Mouse (Mus musculus): Measurements from ENCODE around the gene Tas2r126. TPM values are rescaled to one million over a fixed set of nuclear protein-coding genes. Genes with fewer than 3 reads are reported as not detected.
"Not testable (repeated sequence)": the region's sequence is repeated elsewhere in the genome, so short reads cannot be mapped to it uniquely, and the experiment has no call there.

Gene Tas2r126
- 0.47 and 0.59 TPM in 2 replicates for total RNA-seq (2015)
- total RNA-seq (2017) = not detected in 2 replicates

DNA sequence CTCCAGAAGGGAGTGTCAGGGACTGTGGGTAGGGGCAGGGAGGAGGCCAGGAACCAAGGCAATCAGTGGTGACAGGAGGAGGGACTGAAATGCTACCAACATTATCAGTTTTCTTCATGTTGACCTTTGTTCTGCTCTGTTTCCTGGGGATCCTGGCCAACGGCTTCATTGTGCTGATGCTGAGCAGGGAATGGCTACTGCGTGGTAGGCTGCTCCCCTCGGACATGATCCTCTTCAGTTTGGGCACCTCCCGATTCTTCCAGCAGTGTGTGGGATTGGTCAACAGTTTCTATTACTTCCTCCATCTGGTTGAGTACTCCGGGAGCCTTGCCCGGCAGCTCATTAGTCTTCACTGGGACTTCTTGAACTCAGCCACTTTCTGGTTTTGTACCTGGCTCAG is at the start of gene Tas2r126:
Gene Tas2r126 (plus strand): TSS at position 90 of the 400 bp plus-strand sequence.
- ATAC-seq (ENCODE audit: poor library complexity, severe bottlenecking) = no peak

DNA sequence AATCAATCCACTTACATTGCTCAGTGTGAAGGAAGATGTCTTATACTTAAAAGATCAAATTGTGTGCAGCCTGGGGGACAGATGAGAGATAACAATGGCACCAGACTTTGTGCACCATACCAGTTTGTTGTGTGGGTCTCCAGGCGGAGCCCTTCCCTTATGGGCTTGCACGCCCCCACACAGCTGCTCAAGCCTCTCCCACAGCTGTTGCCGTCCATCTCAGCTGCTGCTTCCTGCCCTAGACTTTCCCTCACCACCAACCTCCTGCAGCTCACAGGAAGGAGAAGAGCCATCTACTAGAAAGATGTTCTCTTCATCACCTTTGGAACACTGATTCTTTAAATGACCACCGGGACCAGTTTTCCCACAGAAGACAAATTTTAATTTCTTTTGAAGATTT is 48.7 kb upstream of the Tas2r126 start:
- ATAC-seq (ENCODE audit: poor library complexity, severe bottlenecking) = no peak

DNA sequence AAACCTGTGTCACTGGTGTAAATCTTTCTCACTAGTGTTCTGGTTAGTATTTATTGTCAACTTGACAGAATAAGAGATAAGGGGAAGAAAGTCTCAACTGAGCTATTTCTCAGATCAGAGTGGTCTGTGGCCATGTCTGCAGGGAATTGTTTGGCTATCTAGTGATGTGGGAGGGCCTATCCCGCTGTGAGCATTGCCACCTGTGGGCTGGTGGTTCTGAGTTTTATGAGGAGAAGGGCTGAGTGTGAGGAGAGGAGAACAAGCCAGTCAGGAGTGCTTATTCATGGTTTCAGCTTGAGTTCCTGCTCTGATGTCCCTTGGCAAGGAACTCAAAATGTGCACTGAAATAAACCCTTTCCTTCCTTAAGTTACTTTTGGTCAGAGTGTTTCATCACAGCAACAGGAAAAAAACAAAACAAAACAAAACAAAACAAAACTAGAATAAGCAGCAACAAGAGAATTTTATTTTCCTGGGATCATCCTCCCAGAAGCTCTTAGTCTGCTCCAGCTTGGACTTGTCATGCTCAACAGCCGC is 42.5 kb upstream of the Tas2r126 start:
- ATAC-seq (ENCODE audit: poor library complexity, severe bottlenecking) = peak; percentile 26; the same call in 1 of the 2 replicates

DNA sequence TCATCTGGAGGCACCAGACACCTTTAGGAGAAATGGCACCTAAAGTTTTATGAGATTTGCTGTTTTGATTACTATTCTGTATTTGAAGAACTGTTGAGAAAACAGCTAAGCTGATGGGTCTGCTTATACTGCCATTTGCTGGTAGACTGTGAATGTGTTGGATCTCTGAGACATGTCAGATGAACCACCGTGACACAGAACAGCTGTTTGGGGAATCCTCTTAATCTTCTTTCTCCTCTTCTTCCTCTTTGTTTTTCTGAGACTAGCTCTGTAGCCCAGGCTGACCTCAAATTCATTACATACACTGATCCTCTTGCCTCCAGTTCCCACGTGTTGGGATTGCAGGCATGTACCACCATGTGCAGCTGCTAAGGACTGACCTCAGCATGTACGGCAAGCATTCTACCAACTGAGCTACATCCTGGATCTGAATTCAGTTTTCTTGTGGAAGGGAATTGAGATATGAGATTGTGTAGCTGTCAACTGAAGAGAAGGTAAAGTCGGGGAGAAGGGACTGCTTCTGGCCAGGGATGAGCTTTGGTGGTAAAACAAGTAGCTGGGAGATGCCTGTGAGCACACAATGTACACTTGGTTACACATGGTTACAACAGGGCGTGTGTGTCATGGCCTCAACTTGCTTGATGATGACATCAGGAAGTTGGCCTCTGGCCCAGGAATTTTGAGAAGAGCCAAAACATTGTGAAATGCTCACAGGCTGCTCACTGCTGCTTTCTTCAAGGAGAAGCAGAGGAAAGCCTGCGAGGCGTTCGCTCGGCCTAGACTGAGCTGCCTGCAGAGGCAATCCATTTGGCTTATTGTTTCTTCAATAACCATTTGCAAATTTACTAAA is 38.1 kb upstream of the Tas2r126 start:
- peak; percentile 88 for ATAC-seq (ENCODE audit: poor library complexity, severe bottlenecking)

DNA sequence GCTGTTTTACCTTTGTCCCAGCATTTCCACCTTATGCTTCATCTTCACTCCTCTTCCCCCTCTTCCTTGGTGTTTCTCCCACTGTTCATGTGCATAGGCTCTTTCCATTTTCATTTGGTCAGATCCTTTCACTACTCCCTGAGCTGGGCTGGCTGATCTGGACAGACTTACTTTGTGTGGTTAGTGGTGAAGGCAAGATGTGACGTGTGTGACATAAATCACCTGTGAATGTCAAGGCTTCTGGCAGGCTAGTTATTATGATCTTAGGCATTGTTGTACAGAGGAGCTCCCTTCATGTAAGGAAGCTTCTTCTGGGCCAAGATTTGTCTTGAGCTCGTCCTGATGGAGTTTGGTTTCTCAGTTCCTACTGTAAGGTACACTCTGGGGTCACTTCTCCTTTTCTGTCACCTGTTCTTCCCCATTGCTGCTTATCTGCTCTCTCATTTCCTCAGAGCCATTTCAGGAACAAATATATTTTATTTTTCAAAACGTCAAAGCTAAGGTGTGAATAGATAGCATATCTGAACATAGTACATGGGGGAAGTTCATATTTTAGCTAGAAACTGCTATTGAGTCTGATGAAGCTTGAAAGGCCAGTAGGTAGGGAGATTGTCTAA is 37.2 kb upstream of the Tas2r126 start:
- ATAC-seq (ENCODE audit: poor library complexity, severe bottlenecking) = peak; percentile 71

DNA sequence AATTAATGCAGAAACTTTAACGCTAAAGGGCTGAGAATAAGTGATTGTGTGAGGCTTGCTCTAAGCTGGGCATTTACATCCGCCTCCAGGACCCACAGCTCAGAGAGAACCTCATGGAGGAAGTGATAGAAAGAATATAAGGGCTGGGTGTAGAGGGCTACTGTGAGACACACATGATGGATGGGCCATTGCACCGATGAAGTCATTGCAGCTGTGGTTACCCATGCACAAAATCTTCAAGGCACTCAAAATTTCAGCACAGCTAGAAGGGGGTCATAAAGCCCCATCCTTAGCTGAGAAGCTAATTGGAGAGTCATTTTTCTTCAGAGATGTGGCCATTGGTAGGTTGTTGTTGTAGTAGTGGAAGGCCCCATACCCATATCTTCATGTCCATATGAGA is 36.0 kb upstream of the Tas2r126 start:
- ATAC-seq (ENCODE audit: poor library complexity, severe bottlenecking) = 0 out of 2 replicates have a peak, but pooled peaks have one; percentile 10

DNA sequence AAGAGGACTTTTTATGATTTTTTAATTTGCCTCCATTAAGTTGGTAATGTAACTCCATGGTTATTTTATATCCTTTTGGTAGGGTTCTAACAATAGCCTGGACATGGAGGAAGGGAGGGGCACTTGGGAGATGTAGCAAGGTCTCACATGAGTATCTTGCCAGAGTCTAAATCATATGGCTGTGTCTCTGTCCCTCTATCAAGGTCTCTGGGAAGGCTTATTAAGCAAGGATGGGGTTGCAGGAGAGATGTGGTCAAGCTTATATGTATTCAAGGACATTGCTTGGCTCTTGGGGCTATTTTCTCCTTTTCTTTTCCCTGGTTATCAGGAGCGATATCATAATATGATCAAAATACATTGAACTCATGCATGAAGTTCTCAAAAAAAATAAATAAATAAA is 35.3 kb upstream of the Tas2r126 start:
- ATAC-seq (ENCODE audit: poor library complexity, severe bottlenecking) = no peak

DNA sequence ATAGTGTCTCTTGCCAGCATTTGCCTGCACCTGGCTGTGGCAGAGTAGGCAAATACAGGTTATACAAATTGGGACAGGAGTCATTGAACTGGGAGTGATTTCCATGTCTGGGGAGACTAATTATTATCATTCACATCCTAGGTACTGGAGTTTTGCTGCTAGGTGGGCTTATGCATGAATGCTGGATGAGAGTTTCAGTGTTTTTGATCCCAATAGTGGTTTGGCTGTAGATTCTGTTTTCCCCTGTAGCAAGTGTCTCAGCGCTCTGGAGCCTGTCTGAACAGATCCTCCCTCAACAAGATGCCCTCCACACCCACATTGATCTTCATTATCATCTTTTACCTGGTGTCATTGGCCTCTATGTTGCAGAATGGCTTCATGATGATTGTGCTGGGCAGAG is 34.4 kb upstream of the Tas2r126 start, which contains the start of gene Tas2r143:
Gene Tas2r143 (plus strand): TSS at position 301 of the 400 bp plus-strand sequence.
- no peak for ATAC-seq (ENCODE audit: poor library complexity, severe bottlenecking)

DNA sequence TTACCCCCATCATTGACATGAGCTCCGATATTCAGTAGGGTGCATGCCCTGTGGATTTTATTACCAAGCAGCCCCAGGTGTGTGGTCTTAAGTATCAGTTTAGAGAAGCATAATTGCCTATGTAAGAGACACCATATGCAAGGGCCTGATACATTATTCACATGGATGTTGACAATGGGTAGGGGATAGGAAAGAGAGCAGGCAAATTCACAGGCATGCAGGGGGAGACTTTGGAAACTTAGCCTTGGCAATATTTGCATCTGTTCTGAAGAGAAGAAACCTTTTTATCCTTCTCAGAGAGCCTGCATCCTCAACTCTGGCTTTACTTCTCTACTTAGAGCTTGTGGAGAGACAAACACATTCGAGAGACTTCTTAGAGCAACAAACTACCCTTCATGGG is 29.2 kb upstream of the Tas2r126 start, which contains the start of gene Tas2r135:
Gene Tas2r135 (plus strand): TSS at position 301 of the 400 bp plus-strand sequence.
- no peak for ATAC-seq (ENCODE audit: poor library complexity, severe bottlenecking)

DNA sequence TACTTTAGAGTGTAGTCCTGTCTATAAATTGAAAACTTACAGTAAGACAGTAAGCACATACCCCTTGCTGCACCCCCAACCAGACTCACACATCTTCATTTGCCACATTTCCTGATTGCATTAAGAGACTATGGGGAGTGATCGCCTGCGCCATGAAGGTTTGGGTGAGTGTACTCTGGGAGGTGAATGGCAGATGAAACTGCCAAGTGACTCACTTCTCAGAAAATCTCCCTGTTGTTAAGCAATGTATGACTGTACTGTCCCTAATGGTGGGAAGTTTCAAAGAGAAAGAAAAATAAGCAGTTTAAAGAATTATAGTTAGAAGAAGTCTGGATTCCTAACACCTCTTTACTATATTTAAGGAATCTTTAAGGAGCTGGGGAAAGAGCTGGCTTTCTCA is 14.9 kb upstream of the Tas2r126 start:
- ATAC-seq (ENCODE audit: poor library complexity, severe bottlenecking) = peak; percentile 38; the same call in 1 of the 2 replicates

DNA sequence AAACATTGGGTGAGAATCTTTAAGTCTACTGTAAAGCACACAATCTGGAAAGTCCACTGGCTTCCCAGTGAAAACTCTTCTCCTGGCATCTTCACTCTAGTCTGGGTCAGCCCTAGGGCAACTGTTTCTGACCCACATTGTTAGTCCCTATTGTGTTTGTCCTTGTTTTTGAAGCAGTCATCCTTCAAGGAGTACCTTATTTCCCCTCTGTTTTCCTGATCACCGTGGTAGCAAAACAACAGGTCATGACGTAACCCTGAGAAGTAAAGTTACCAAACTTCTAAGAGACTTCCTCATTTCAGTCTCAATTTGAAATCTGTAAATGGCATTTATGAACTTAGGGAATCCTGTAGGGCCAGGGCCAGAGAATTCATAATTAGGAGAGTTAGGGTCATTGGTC is 12.9 kb upstream of the Tas2r126 start:
- ATAC-seq (ENCODE audit: poor library complexity, severe bottlenecking) = peak; percentile 95

DNA sequence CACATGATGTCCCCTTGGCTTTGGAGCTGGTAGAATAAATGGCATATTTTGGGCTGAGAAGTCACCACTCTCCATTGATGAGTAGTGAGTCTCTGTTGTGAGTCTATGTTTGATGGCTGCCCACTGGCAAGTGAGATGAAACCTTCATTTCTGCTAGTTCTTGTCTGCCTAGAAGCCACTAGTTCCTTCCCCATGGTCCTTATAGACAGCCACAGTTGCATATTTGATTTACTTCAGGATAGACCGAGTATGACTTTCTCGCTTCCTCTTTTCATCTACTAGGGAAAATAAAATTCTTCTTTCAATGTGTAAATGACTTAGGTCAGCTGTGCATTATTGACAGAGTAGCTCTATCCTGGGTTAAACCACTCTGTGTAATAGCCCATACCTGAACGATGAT is 9.9 kb upstream of the Tas2r126 start:
- ATAC-seq (ENCODE audit: poor library complexity, severe bottlenecking) = 0 out of 2 replicates have a peak, but pooled peaks have one; percentile 27

DNA sequence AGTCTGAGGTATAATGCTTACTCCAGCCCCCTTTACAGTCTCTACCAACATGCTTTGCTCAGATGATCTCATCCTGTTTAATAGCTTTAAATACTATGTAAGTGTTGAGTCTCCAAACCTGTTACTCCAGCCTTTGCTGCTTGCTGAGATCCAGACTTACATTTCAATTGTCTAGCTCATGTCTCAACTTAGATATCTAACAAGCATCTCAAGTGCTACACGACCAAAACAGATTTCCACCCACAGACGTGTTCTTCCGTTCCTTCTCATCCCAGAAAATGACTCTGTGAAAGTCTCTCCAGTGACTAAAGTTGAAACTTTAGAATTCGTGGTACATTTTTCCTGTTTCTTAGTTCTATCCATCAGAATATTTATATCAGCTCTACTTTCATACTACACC is 8.0 kb upstream of the Tas2r126 start:
- ATAC-seq (ENCODE audit: poor library complexity, severe bottlenecking) = no peak

DNA sequence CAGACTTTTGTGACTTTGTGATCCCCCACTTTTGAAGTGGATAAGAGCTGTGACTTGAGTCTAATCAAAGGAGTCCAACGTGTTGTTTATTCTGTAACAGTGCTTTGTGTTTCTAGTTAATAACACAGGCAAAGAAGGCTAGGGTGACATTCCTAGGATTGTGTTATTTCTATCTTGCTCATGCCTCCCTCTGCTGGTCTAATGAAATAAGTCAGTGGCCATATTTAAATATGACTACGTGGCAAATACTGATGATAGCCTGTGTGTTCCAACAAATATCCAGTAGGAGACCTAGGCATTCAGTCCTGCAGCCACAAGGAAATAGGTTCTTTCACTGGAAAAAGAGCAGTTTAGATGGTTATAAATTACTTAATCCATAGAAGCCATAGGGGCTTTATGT is 781 bp upstream of the Tas2r126 start:
- no peak for ATAC-seq (ENCODE audit: poor library complexity, severe bottlenecking)

DNA sequence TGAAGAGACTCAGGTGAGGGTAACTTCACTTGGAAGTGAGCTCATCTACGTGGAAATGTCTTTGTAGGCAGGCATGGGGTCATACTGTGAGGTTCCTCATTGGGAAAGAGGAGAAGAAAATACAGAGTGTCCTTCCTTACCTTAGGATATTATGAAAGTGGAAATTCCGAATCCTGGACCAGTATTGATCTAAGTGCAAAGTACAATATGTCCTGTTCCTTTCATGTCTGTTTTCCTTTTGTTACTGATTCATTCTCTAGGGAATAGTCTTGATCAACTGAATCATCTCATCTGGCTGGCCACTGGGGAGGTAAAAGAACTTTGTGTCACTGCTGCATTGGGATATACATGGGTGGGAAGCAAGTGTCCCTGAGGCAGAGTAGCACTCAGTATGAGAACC is 1.2 kb downstream of the Tas2r126 start:
- ATAC-seq (ENCODE audit: poor library complexity, severe bottlenecking) = no peak

DNA sequence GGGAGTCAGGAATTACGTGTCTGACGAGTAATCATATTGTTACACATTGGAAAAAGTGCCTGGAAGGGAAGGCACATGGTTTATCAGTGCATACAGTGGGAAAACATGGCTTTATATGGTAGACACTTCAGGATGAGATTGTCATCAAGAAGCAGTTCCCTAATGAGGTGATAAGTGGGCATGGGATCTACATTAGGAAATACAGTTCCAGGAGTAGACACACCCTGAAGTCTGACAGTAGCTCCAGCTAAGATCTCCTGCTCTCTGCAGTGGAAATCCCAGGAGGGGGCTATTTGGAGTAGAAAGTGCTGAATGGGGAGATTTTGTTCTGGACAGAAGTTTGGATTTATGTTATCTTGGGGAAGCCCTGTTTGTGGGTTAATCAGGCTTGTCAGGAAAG is 7.1 kb downstream of the Tas2r126 start:
- no peak for ATAC-seq (ENCODE audit: poor library complexity, severe bottlenecking)

DNA sequence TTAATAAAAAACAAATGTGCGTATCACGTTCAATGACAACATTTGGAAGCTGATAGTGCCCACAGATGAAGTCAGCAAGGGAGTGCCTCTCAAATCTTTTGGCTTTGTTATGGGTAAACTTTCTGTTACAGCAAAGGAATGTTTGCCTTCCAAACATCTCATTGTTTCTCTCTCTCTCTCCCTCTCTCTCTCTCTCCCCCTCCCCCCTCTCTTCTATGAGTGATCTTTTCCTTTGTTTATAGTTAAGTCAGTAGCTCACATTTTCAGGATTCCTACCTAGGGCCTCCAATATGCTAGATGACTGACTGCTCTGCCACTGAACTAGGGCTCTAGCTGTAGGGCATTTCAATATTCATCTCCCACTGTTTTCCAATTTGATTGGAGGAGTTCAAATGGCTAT is 10.2 kb downstream of the Tas2r126 start:
- ATAC-seq (ENCODE audit: poor library complexity, severe bottlenecking) = no peak

DNA sequence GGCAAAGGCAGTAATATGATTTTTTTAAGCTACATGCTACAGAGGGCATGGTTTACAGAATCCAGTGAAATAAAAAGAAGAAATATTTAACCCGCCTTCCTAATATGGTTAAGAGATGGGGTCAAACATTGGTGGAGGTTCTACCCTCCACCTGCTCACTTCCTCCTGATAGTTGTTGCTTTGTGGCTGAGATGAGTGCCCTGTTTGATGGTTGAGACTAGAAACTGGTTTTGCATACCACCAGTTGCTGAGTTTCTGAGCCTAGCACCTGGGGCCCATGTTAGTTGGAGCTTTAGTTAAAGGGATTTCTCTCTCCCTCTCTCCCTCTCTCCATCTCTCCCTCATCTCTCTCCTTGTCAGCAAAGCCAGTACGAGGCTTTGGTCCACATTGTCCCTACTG is 13.0 kb downstream of the Tas2r126 start:
- ATAC-seq (ENCODE audit: poor library complexity, severe bottlenecking) = no peak

DNA sequence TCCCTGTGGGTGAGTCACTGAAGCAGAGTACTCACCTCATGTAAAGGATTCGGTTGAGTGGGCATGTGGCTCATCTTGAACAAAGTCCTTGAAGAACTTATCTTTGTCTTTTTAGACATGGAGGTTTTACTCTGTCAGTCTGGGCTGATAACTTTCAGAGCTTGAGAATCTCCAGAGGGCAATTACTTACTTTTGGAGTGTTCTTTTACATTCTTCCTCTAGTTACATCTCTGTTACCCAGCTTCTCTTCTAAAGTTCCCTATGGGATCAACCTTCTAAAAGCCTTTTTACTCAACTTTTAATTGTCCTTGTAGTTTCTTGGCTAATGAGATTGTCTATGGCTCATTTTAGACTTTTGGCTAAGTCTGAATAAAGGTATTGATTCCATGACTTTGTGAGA is 30.8 kb downstream of the Tas2r126 start, which contains the start of gene Olfr458:
Gene Olfr458 (minus strand): TSS at position 101 of the 400 bp plus-strand sequence.
- no peak for ATAC-seq (ENCODE audit: poor library complexity, severe bottlenecking)

DNA sequence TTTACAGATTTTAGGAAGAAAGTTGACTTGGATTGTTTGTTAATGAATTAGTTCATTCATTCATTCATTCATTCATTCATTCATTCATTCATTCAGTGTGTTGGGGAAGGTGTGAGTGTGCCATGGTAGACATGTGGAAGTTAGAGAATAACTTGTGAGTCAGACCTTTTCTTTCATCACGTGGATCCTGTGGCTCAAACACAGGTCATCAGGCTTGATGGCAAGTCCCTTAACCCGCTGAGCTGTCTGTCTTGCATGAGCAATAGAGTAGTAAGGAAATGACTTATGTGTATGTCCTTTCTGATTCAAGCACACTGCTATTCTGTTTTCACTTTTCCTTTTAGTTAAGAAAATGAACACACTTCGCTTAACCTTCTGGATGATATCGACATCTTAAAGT is 36.2 kb downstream of the Tas2r126 start:
- ATAC-seq (ENCODE audit: poor library complexity, severe bottlenecking) = no peak

DNA sequence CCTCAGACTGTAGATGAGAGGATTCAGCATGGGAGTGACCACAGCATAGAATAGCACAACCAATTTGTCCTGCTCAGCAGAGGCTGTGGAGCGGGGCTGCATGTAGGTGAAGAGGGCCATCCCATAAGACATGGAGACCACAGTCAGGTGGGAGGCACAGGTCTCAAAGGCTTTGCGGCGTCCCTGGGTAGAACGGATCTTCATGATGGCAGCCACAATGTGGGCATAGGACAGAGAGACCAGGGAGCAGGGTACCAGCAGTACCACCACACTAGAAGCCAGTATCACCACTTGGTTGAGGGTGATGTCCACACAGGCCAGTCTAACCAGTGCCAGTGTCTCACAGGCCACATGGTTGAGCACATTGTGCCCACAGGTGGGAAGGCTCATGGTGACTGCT is 37.0 kb downstream of the Tas2r126 start:
- not testable (repeated sequence) for ATAC-seq (ENCODE audit: poor library complexity, severe bottlenecking)

DNA sequence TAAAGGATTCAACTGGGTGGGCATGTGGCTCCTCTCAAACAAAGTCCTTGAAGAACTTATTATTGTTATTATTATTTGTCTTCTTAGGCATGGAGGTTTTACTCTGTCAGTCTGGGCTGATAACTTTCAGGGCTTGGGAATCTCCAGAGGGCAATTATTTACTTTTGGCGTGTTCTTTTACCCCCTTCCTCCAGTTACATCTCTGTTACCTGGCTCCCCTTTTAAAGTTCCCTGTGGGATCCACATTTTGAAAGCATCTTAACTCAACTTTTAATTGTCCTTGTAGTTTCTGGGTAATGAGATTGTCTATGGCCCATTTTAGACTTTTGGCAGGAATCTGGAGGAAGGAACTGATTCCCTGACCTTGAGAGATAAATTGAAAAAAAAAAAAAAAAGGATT is 41.9 kb downstream of the Tas2r126 start, which contains the start of gene Olfr457:
Gene Olfr457 (minus strand): TSS at position 101 of the 400 bp plus-strand sequence.
- no peak for ATAC-seq (ENCODE audit: poor library complexity, severe bottlenecking)

Data from megakaryocyte, adult 5-6 weeks (primary cell).